Mouse (Mus musculus): ENCODE measurements at regions not wholly inside any gene's neighbourhood (a gene's known extent, or its start where the extent isn't known, plus 50 kb on each side); places are given as distances from the start of the nearest gene placed in this dataset.
A peak's percentile ranks its signal among the peaks of the same experiment; 100 is the strongest.

DNA sequence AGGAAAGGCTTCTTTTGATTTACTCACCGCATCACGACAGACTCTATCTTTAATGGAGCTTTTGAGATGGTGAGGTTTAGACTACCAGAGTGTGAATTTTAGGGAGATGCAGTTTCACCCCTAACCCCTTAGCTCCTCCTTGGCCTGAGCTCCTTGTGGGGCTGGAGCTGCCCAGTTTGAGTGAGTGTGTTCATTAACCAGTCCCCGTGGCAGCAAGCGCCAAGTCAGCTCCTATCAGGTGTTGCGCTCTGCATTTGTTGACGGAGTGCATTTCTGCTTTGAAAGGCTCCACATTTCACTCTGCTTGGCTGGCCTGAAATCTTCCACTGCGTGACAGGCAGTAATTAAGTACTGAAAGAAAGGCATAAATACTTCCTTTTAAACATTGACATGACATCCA is 481.7 kb downstream of the Plcl1 start:
- ATAC-seq (ENCODE audit: insufficient number of reproducible peaks, low FRiP score, low TSS enrichment): no peak

DNA sequence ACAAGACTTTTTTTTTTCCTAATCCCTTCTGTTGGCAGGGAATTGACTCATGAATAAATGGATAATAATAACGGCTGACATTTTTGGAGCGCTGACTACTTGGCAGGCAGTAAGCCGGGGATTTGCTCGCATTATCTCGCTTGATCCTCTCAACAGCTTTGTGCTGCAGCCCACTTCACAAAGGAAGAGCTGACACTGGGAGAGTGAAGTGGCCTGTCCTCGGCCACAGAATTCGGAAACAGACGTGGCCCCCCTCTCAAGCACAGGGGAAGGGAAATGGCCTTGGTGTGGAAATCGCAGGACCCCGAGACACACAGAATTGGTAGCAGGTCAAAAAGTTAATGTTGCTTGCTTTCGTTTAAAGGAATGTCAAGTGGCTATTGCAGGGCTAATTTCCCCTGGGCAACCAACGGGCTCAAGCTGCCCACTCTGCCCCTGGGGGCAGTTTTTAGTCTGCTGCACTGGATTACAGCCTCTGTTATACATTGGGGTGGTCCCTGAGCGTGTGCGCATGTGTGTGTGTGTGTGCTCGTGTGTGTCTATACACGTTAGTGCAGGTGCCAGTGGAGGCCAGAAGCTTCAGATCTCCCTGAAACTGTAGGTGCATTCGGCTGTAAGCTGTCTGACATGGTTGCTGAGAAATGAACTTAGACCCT is 483.1 kb downstream of the Plcl1 start:
- ATAC-seq (ENCODE audit: insufficient number of reproducible peaks, low FRiP score, low TSS enrichment): no peak

DNA sequence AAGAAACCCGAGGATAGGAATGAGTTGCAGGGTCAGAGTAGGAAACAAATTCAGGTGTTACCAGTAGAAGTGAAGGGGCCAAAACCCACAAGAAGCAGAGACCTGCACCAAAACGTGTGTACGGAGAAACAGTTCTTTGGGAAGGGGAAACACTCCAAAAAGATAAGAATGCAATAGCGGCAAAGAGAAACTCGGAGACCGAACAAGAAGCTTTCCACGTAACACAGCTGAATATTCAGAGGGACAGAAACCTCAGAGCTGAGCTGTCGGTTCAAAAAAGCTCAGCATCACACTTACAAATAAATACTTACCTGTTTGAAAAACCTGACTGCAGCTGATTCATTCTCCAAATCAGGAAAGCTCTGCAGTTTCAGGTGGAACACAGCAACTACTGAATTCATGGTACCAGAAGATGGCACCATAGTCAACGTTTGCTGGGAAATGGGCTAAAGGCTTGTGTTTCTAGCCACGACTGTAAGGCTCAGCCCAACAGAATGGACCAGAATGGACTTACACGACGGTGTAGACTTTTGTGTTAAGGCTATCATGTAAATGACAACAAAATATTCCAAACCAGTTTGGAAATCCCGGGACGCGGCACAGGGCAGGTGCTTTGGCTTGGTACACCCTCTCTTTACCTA is 484.9 kb downstream of the Plcl1 start:
- no peak for ATAC-seq (ENCODE audit: insufficient number of reproducible peaks, low FRiP score, low TSS enrichment)

- ATAC-seq (ENCODE audit: insufficient number of reproducible peaks, low FRiP score, low TSS enrichment): no peak
Measured at GRCm38 (mm10) chr1:55891894-55892293, 486.2 kb downstream of the Plcl1 start.

DNA sequence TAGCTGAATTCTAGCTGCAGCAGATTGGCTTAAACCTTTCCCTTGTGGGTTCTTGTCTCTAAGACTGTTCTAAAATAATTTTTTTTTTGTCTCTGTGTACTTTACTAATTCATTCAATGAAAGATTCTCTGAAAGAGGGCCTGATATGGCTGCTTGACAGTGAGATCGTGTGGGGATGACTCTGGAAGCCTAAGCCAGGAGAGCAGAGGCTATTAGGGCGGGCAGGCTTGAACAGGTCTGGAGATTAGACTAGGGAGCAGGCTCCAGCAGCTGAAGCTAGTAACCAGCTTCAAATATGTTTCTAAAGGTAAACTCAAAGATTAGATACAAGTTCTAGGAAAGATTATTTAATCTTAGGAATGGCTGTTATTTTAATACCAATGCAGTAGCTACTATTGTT is 491.9 kb downstream of the Plcl1 start:
- ATAC-seq (ENCODE audit: insufficient number of reproducible peaks, low FRiP score, low TSS enrichment): no peak

GRCm38 (mm10) chr1:55898031-55898430 is 492.3 kb downstream of the Plcl1 start:
- ATAC-seq (ENCODE audit: insufficient number of reproducible peaks, low FRiP score, low TSS enrichment): no peak

GRCm38 (mm10) chr1:55900033-55900432 is 494.3 kb downstream of the Plcl1 start:
- no peak for ATAC-seq (ENCODE audit: insufficient number of reproducible peaks, low FRiP score, low TSS enrichment)

DNA sequence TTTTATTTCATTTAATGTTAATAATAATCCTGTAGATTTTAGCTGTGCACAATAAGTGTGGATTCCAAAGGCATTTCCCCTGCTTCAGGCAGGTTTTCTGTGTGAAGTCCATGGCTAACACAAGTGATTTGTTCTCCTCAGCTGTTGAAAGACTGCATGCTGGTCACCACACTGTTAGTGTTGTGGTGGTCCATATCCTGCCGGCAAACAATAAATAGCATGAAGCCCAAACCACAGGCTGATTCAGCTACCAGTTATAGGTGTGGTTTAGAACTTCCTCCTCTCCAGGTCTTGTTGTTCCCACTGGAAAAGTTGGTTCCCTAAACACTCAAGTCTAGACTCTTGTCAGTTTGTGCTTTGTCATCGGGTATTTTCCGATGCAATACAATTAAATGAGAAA is 497.5 kb downstream of the Plcl1 start:
- ATAC-seq (ENCODE audit: insufficient number of reproducible peaks, low FRiP score, low TSS enrichment): no peak

DNA sequence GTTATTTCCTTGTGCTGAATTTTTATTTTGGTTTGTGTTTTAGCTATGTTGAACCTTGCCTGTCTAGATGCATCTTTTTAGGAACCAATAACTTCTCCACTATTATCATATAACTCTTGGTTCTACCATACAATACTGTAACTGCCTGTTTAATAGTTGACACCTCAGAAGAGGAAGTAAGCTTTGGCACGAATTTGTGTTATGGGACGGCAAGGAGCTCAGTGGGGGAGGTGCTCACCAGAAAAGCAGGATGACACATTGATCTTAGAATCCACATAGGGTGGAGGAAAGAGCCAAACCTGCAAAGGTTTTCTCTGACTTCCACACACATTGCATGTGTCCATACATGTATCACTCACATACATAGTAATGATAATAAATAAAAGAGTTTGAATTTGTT is 498.9 kb downstream of the Plcl1 start:
- no peak for ATAC-seq (ENCODE audit: insufficient number of reproducible peaks, low FRiP score, low TSS enrichment)

DNA sequence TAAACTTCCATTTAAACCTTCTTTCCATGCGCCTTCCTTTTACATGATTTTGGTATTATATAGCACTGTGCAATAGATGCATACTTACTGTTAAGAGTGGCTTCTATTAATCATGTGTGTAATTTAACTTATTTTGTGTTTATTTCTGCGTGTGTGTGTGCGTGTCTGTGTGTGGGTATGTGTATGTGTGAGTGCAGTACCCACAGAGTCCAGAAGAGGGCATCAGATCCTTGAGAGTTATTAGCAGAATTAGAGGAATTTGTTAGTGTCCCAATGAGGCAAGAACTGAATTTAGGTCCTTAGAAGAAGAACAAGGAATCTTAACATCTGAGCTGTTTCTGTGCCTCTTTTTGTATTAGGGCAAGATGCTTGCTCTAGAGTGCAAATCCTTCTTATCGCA is 499.5 kb downstream of the Plcl1 start:
- ATAC-seq (ENCODE audit: insufficient number of reproducible peaks, low FRiP score, low TSS enrichment): no peak

DNA sequence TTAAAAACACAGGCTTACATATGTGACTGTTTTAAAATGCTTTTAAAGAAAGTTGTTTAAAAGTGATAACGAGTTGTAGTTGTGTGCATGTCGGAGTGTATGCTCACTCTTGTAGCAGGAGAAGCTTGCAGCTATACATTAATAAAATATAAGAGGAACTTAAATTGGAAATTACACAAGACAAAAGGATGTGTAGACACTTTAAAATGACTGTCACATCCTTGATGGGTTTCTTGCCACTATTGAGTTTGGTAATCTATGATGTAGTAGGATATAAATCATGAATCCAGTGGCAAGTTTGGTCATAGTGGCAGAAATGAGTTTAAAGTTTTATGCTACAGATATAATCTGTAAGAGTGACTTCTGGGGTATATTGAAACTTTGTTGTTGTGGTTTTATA is 504.3 kb downstream of the Plcl1 start:
- no peak for ATAC-seq (ENCODE audit: insufficient number of reproducible peaks, low FRiP score, low TSS enrichment)

DNA sequence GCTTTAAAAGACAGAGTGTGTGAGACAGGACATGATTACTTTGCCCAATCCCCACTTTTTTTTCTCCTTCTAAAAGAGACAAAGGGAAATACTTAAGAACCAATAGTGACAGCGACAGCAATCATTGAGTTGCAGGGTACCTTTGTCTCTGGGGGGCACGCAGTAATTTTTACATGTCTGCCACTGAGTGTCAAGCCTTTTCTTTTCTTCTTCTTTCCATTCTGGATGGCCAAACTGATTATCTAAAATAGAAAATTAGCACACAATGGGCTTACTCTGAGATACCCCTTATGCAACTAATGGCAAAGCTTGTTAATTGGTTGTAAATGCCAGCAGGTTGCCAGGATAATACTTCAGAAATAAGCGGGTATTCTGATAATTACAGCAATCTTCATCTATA is 508.6 kb downstream of the Plcl1 start:
- ATAC-seq (ENCODE audit: insufficient number of reproducible peaks, low FRiP score, low TSS enrichment): no peak

DNA sequence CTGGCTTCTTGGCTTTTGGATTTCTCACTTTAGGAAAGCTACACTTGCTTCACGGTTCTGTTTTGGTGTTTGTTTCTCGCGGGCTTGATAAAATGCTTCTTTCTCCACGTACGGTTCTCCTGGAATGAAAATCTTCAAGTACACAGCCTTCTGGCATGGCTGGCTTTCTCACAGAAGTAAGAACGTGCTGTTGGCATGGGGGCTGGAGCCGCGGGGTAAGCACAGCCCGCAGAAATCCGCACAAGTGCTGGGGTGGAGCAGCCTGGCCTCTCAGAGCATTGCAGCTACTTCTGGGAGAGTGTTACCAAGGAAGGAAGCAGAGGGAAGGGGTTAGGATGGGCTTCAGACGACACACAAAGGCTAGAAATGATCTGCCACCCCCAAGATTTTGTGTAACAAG is 510.2 kb downstream of the Plcl1 start:
- ATAC-seq (ENCODE audit: insufficient number of reproducible peaks, low FRiP score, low TSS enrichment): no peak

DNA sequence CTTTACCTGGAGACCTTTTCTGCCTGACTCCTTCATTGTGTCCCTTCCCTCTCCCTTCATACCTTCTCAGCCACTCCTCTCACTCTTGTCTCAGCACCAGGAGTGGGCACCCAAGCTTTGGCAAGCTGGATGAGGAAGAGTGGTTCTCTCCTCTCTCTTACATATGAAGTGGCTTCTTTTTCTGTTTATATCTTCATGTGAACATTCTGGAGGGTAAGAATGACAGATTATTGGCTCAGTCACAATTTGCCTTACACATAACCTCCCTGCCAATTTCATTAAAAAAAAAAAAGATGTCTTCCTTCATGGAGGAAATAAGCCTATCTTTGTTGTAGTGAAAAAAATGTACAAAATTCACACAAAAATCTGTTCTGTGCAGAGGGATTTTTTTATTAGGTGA is 513.8 kb downstream of the Plcl1 start:
- no peak for ATAC-seq (ENCODE audit: insufficient number of reproducible peaks, low FRiP score, low TSS enrichment)

DNA sequence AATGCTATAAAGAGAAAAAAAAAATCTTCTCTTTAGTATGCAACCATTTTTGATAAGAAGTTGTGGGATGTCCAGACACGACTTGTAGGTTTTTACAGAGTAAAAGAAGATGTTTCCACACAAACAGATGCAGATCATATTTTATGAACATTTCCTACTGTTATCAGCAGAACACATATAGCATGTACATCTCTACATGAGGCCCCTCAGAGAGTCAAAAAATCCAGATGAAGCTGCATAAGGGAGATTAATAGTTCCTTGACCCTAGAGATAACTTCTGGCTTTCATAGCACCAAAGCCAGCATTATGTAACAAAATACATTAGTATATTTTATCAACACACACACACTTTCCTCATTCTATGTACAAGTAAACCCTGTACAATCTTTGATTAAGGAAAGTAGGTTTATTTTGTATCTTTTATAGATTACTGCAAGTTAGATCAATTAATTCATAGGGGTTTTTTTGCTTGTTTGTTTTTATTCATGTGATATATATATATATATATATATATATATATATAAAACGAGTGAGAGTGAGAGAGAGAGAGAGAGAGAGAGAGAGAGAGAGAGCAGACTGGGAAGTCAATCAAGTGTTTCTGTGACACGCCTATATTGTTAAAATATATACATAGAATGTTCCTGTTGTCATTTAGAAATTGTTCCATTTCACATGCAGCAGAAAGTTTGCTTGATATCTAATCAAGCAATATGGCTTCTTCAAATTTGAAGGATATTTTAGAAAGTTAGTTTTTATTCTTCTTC is 541.2 kb downstream of the Plcl1 start:
- ATAC-seq (ENCODE audit: insufficient number of reproducible peaks, low FRiP score, low TSS enrichment): no peak

DNA sequence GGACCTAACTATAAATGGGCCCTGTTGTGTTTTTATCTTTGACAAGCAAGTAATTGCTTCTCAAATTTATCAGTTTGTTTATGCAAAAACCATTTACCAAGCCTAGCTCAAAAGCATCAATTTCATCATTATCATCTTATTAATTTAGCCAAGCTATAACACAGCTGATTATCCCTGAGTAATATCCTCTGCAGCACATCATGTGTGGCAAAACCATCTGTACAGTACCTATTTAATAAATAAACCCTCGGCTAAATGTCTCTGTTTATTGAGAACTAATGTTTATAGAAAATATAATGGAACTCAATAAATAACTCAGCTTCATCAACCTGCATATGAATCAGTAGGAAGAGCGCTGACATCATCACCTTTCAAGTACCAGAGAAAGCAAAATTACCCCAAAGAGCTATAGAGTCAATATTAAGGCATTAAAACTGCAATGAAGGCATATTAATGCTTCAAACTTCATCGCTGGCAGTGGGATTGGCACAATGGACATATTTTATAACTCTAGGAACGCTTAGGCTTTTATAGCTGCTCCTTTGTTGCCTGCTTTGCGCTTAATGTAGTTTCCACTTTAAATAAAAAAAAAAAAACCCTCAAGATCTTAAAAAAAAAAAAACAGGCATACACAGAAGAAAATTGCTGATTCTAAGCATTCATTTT is 542.0 kb downstream of the Plcl1 start:
- ATAC-seq (ENCODE audit: insufficient number of reproducible peaks, low FRiP score, low TSS enrichment): no peak

GRCm38 (mm10) chr1:55949606-55950005 is 543.9 kb downstream of the Plcl1 start:
- ATAC-seq (ENCODE audit: insufficient number of reproducible peaks, low FRiP score, low TSS enrichment): no peak

GRCm38 (mm10) chr1:55957804-55958445 is 552.2 kb downstream of the Plcl1 start:
- no peak for ATAC-seq (ENCODE audit: insufficient number of reproducible peaks, low FRiP score, low TSS enrichment)

- ATAC-seq (ENCODE audit: insufficient number of reproducible peaks, low FRiP score, low TSS enrichment): 0 out of 2 replicates have a peak, but pooled peaks have one; percentile 58
Measured at GRCm38 (mm10) chr1:55960291-55960690, 554.6 kb downstream of the Plcl1 start.

DNA sequence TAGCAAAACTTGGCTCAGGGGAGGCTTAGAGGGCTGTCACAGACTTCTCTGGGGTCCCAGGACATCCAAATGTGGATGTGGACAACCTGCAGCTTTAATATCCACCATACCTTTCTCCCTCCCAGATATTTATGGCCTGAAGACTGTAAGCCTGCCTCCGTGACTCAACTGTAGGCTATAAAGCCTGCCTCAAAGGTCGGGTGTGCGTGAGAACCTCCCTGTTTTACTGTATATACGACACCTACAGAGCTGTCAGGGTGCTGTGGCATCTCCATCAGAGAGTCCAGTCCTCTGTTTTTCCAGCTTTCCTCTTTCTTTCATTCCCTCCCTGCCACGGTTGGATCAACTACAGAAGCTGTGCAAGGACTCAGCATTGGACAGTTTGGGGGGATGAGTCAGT is 558.1 kb downstream of the Plcl1 start:
- no peak for ATAC-seq (ENCODE audit: insufficient number of reproducible peaks, low FRiP score, low TSS enrichment)

- ATAC-seq (ENCODE audit: insufficient number of reproducible peaks, low FRiP score, low TSS enrichment): no peak
Measured at GRCm38 (mm10) chr1:55966273-55966672, 560.6 kb downstream of the Plcl1 start.
